Comparison of ENCODE assay signal across 8 mouse cellular contexts in the genomic region with DNA sequence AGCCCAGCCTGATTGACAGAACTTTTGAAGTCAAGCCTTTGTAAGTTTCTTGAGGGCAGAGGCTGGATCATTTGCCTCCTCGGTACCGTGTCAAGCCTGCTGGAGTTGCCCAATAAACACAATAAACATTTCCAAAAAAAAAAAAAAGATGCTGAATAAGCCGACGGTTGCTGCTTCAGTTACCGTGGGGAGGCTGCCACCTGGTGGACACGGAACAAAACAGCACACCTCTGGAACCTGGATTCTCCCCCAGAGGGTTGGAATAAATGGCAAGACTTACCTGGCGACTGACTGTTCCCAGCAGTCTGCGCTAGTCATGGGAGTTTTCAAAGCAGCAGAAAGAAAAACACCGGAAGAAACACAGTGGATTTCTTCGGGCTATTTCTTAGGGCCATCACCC.
DNase-seq lines count a peak whose midpoint lies in the region; ATAC-seq and TF ChIP-seq lines count a peak whose summit lies in the region.

No protein-coding gene starts in this region.

- WGBS in liver, embryonic 14.5 days (ENCODE audit: insufficient replicate concordance): 5% methylated on average over 10 of the region's 10 CpGs

- TF ChIP-seq CTCF in gastrocnemius, adult 2 months (IDR thresholded peaks at IDR 0.05): peak; percentile 80
- TF ChIP-seq CTCF in liver, embryonic 14.5 days (IDR thresholded peaks at IDR 0.05; ENCODE audit: low read depth): peak; percentile 78

- no peaks in the 10 kb centered on the region for H3K36me3 ChIP-seq in liver, embryonic 14.5 days (replicated peaks; ENCODE audit: control insufficient read depth, insufficient read depth, low read depth)

- no peaks in the 10 kb centered on the region for H3K4me1 ChIP-seq in liver, embryonic 14.5 days (replicated peaks; ENCODE audit: control insufficient read depth in 2 of 2, insufficient read depth in 2 of 2, low read length in 1 of 2)

- no peak for TF ChIP-seq EP300 in liver, embryonic 14.5 days (IDR thresholded peaks at IDR 0.05; ENCODE audit: low read depth)

- H3K9ac ChIP-seq in liver, embryonic 14.5 days (replicated peaks): no peak overlapping the region

- H3K27me3 ChIP-seq in liver, embryonic 14.5 days (ENCODE audit: control insufficient read depth, insufficient read depth, low read length): no peaks in the 10 kb centered on the region

- intact Hi-C loops in gastrocnemius, adult 2 months (cut with DNase I): loop anchor here (1.0 to 5.0 kb wide), 2 partner anchors 133 to 321 kb away; no protein-coding TSS in a partner anchor

- peak overlapping the region; percentile 70 for H3K27ac ChIP-seq in gastrocnemius, adult 2 months
- H3K27ac ChIP-seq in liver, embryonic 14.5 days: no peak overlapping the region

- DNase-seq in ZHBTc4 (ENCODE audit: low read depth, low spot score): peak; percentile 65
- DNase-seq in cerebellum, postnatal 25 days: peak; percentile 85 to 88
- DNase-seq in gastrocnemius, adult 2 months: peak; percentile 54
- peak; percentile 66 for DNase-seq in kidney, postnatal 14 days
- DNase-seq in liver, embryonic 14.5 days (ENCODE audit: low read depth in 3 of 3, low spot score in 3 of 3): no peak
- peak; percentile 78 for DNase-seq in retina, embryonic 14.5 days (ENCODE audit: low spot score)

- no peaks in the 10 kb centered on the region for H3K9me3 ChIP-seq in liver, embryonic 14.5 days (ENCODE audit: control insufficient read depth, low read length)

- ATAC-seq in CD4-positive, CD25-positive, alpha-beta regulatory T cell, adult 4 months: peak; percentile 73
- no peak for ATAC-seq in liver, embryonic 14.5 days (ENCODE audit: insufficient read depth)
- ATAC-seq in erythroblast, adult 5-6 weeks (replicated peaks; ENCODE audit: low FRiP score, poor library complexity, severe bottlenecking): no peak

- peak overlapping the region; percentile 52 for H3K4me3 ChIP-seq in gastrocnemius, adult 2 months
- H3K4me3 ChIP-seq in liver, embryonic 14.5 days (ENCODE audit: insufficient read depth in 1 of 2, low read depth in 2 of 2, low read length in 2 of 2): no peak overlapping the region

- H3K4me2 ChIP-seq in liver, embryonic 14.5 days (ENCODE audit: low read depth): no peak overlapping the region

Comparison
In these comparisons a context has a peak if more than half of its experiments do, and no peak if none do; other contexts are left out.
1. DNase-seq: peak in ZHBTc4 (single experiment), cerebellum, postnatal 25 days (2 of 2), gastrocnemius, adult 2 months (single experiment), kidney, postnatal 14 days (single experiment) and retina, embryonic 14.5 days (single experiment); none in liver, embryonic 14.5 days (0 of 3).